Mouse (Mus musculus) megakaryocyte, embryonic 14.5 days (primary cell): ENCODE measurements around the gene Hsdl2. TPM values are rescaled to one million over a fixed set of nuclear protein-coding genes. Genes with fewer than 3 reads are reported as not detected.

Experiments
- H3K27me3 ChIP-seq: replicated peaks from 2 replicates; pipeline ENCODE3; 2012; ENCODE audit warnings: inconsistent platforms
- H3K36me3 ChIP-seq: replicated peaks from 2 replicates; pipeline ENCODE3; 2012; ENCODE audit warnings: low read length, inconsistent platforms, mixed read lengths
- H3K4me1 ChIP-seq: 2 replicates; pipeline ENCODE4 v1.6.1; 2012; ENCODE audit warnings: inconsistent platforms
- H3K4me3 ChIP-seq: replicated peaks from 2 replicates; pipeline ENCODE3; 2012; ENCODE audit warnings: moderate library complexity, mild to moderate bottlenecking, inconsistent platforms
- H3K9me3 ChIP-seq: 2 replicates; pipeline ENCODE4 v1.6.1; 2012; ENCODE audit warnings: inconsistent platforms
- FLI1 ChIP-seq: IDR thresholded peaks from 2 replicates; pipeline ENCODE4 v1.6.1; 2012; ENCODE audit warnings: low read length, inconsistent platforms, mixed read lengths
- GATA1 ChIP-seq: IDR thresholded peaks from 3 replicates; pipeline ENCODE4 v1.6.1; 2012; ENCODE audit warnings: mixed read lengths, low read length, inconsistent platforms, borderline replicate concordance
- polyA plus RNA-seq: library from polyadenylated mRNA; stranded (reverse); fragments of >175 nt; gene quantifications from 2 replicates; pipeline ENCODE4 v1.2.3, GENCODE M21; 2012; ENCODE audit warnings: low replicate concordance; ENCODE audit not compliant: insufficient read depth

The Hsdl2 gene
- polyA plus RNA-seq, 1 experiment, result 2.2 TPM

- Histone ChIP-seq H3K9me3 (no peaks in the 10 kb centered on the region), H3K36me3 (no peaks in the 10 kb centered on the region), H3K27me3 (no peaks in the 10 kb centered on the region), H3K4me3 (no peak overlapping the region), H3K4me1 (peaks cover 62% of the 10 kb centered on the region)
- TF ChIP-seq FLI1 (no peak), GATA1 (no peak)
Observed at GRCm38 (mm10) chr4:59642657-59643056, 61.3 kb downstream of the Hsdl2 start.

GRCm38 (mm10) chr4:59644431-59644830 is 63.1 kb downstream of the Hsdl2 start:
- no peaks in the 10 kb centered on the region for H3K9me3 ChIP-seq
- peaks cover 54% of the 10 kb centered on the region for H3K4me1 ChIP-seq
- no peaks in the 10 kb centered on the region for H3K36me3 ChIP-seq
- H3K27me3 ChIP-seq, result no peaks in the 10 kb centered on the region
- H3K4me3 ChIP-seq, result no peak overlapping the region
- no peak for TF ChIP-seq GATA1
- TF ChIP-seq FLI1, result no peak

- TF ChIP-seq FLI1 (no peak), GATA1 (no peak)
- peaks cover 53% of the 10 kb centered on the region for H3K4me1 ChIP-seq
Observed at GRCm38 (mm10) chr4:59644992-59645391, 63.6 kb downstream of the Hsdl2 start.

GRCm38 (mm10) chr4:59645610-59646009 is 64.2 kb downstream of the Hsdl2 start:
- Histone ChIP-seq H3K4me3 (no peak overlapping the region), H3K4me1 (peaks cover 52% of the 10 kb centered on the region), H3K36me3 (no peaks in the 10 kb centered on the region), H3K27me3 (no peaks in the 10 kb centered on the region), H3K9me3 (no peaks in the 10 kb centered on the region)
- TF ChIP-seq FLI1 (no peak), GATA1 (no peak)

More at GRCm38 (mm10) chr4:59644992-59645391, 63.6 kb downstream of the Hsdl2 start:
- H3K9me3 ChIP-seq, result no peaks in the 10 kb centered on the region
- no peaks in the 10 kb centered on the region for H3K27me3 ChIP-seq
- H3K36me3 ChIP-seq, result no peaks in the 10 kb centered on the region
- H3K4me3 ChIP-seq, result no peak overlapping the region

GRCm38 (mm10) chr4:59646020-59646696 is 64.8 kb downstream of the Hsdl2 start:
- no peak for TF ChIP-seq GATA1
- no peak for TF ChIP-seq FLI1
- no peak overlapping the region for H3K4me3 ChIP-seq
- no peaks in the 10 kb centered on the region for H3K9me3 ChIP-seq
- peaks cover 50% of the 10 kb centered on the region for H3K4me1 ChIP-seq
- no peaks in the 10 kb centered on the region for H3K27me3 ChIP-seq
- no peaks in the 10 kb centered on the region for H3K36me3 ChIP-seq

- H3K4me3 ChIP-seq, result no peak overlapping the region
- peaks cover 32% of the 10 kb centered on the region for H3K4me1 ChIP-seq
- no peaks in the 10 kb centered on the region for H3K9me3 ChIP-seq
- H3K36me3 ChIP-seq, result no peaks in the 10 kb centered on the region
- no peak for TF ChIP-seq FLI1
- no peak for TF ChIP-seq GATA1
- H3K27me3 ChIP-seq, result no peaks in the 10 kb centered on the region
Observed at GRCm38 (mm10) chr4:59649119-59649518, 67.8 kb downstream of the Hsdl2 start.

- Histone ChIP-seq H3K9me3 (no peaks in the 10 kb centered on the region), H3K4me1 (peaks cover 44% of the 10 kb centered on the region), H3K4me3 (no peak overlapping the region), H3K36me3 (no peaks in the 10 kb centered on the region), H3K27me3 (no peaks in the 10 kb centered on the region)
- no peak for TF ChIP-seq FLI1
- no peak for TF ChIP-seq GATA1
Observed at GRCm38 (mm10) chr4:59652166-59652681, 70.9 kb downstream of the Hsdl2 start.

GRCm38 (mm10) chr4:59656061-59656642 is 74.8 kb downstream of the Hsdl2 start:
- no peak overlapping the region for H3K4me3 ChIP-seq
- H3K27me3 ChIP-seq, result no peaks in the 10 kb centered on the region
- no peaks in the 10 kb centered on the region for H3K9me3 ChIP-seq
- no peaks in the 10 kb centered on the region for H3K36me3 ChIP-seq
- TF ChIP-seq GATA1 (no peak), FLI1 (no peak)
- H3K4me1 ChIP-seq, result peaks cover 28% of the 10 kb centered on the region

GRCm38 (mm10) chr4:59662163-59662562 is 80.8 kb downstream of the Hsdl2 start:
- Histone ChIP-seq H3K4me3 (no peak overlapping the region), H3K27me3 (no peaks in the 10 kb centered on the region), H3K4me1 (peaks cover 11% of the 10 kb centered on the region), H3K9me3 (peaks cover 7% of the 10 kb centered on the region), H3K36me3 (peaks cover 2% of the 10 kb centered on the region)
- no peak for TF ChIP-seq FLI1
- no peak for TF ChIP-seq GATA1

GRCm38 (mm10) chr4:59663451-59663850 is 82.1 kb downstream of the Hsdl2 start:
- peaks cover 10% of the 10 kb centered on the region for H3K4me1 ChIP-seq
- TF ChIP-seq GATA1 (no peak), FLI1 (no peak)
- peaks cover 2% of the 10 kb centered on the region for H3K36me3 ChIP-seq
- H3K4me3 ChIP-seq, result no peak overlapping the region
- no peaks in the 10 kb centered on the region for H3K27me3 ChIP-seq
- H3K9me3 ChIP-seq, result peaks cover 7% of the 10 kb centered on the region
